Mouse (Mus musculus) spleen, adult 18-20 months (tissue): ENCODE measurements around the gene Tepsin.

Experiments
- DNase-seq, 2 experiments: peaks; one replicate each; pipeline ENCODE4 v3.0.0; 2022; ENCODE audit warnings: mixed read lengths in 2 of 2

The Tepsin gene

GRCm38 (mm10) chr11:120063326-120063725, 35.2 kb downstream of the Tepsin start:
- no peak for DNase-seq

GRCm38 (mm10) chr11:120060634-120061033, 37.9 kb downstream of the Tepsin start:
- no peak for DNase-seq

- no peak for DNase-seq
Measured at GRCm38 (mm10) chr11:120055953-120056732, 42.4 kb downstream of the Tepsin start.

GRCm38 (mm10) chr11:120053846-120054245, 44.7 kb downstream of the Tepsin start:
- no peak for DNase-seq

- no peak for DNase-seq
Measured at GRCm38 (mm10) chr11:120052274-120052673, 46.3 kb downstream of the Tepsin start.

GRCm38 (mm10) chr11:120051124-120051811, 47.3 kb downstream of the Tepsin start:
- DNase-seq = no peak

GRCm38 (mm10) chr11:120049067-120049466, 49.5 kb downstream of the Tepsin start:
- DNase-seq = no peak

GRCm38 (mm10) chr11:120048252-120048556, 50.3 kb downstream of the Tepsin start:
- DNase-seq = no peak

GRCm38 (mm10) chr11:120047531-120048251, 50.8 kb downstream of the Tepsin start:
- no peak for DNase-seq

- DNase-seq = no peak
Measured at GRCm38 (mm10) chr11:120046553-120047191, 51.9 kb downstream of the Tepsin start, which contains the start of gene Aatk. Gene Aatk (minus strand): TSS chr11:120047167.

- DNase-seq = no peak
Measured at GRCm38 (mm10) chr11:120045839-120046552, 52.5 kb downstream of the Tepsin start.

- no peak for DNase-seq
Measured at GRCm38 (mm10) chr11:120045341-120045740, 53.2 kb downstream of the Tepsin start.

GRCm38 (mm10) chr11:120042141-120042838, 56.2 kb downstream of the Tepsin start:
- no peak for DNase-seq

- DNase-seq = peak; percentile 18 to 27
Measured at GRCm38 (mm10) chr11:120041191-120042123, 57.1 kb downstream of the Tepsin start.
